Mouse (Mus musculus): ENCODE measurements at regions not wholly inside any gene's neighbourhood (a gene's known extent, or its start where the extent isn't known, plus 50 kb on each side); places are given as distances from the start of the nearest gene placed in this dataset.

DNA sequence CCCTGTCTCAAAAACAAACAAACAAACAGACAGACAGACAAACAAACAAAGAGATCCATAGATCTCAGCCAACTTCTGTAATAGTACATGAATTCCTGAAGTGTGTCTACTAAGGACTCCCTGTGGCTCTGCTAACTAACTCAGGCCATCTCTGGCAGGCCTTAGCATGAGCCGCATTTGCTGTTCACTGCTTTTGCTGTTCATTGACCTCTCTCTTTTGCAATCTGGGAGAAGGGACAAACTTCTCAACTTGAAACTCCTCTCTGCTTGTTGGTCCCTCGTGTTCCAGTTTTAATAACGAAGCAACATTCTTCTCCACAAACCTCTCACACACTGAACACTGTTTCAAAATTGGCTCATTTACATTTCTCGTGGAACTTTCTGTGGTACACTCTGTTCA, 52.7 kb upstream of the Cnksr3 start:
- no peak for ATAC-seq (ENCODE audit: low FRiP score)
- WGBS = 67% methylated on average over 4 of the region's 4 CpGs
- peaks cover 8% of the 10 kb centered on the region for H3K4me1 ChIP-seq
- H3K9ac ChIP-seq = no peak overlapping the region
- no peak overlapping the region for H3K4me3 ChIP-seq (replicated peaks)
- no peak overlapping the region for H3K27ac ChIP-seq
- no peaks in the 10 kb centered on the region for H3K36me3 ChIP-seq (replicated peaks)
- no peaks in the 10 kb centered on the region for H3K9me3 ChIP-seq
- no peak overlapping the region for H3K4me2 ChIP-seq
- H3K27me3 ChIP-seq = no peaks in the 10 kb centered on the region

Data from forebrain, embryonic 12.5 days (tissue).